Mouse (Mus musculus): ENCODE data around the gene Cbwd1. TPM values are rescaled to one million over a fixed set of nuclear protein-coding genes. Genes with fewer than 3 reads are reported as not detected.

Gene Cbwd1
- polyA plus RNA-seq, 1 experiment from 2014 or later, result 17.8 TPM

GRCm38 (mm10) chr19:24901666-24902065 lies 59.7 kb downstream of the Cbwd1 start:
- 12% methylated on average over 3 of the region's 3 CpGs for WGBS

GRCm38 (mm10) chr19:24900581-24901220 lies 60.7 kb downstream of the Cbwd1 start, which contains the start of gene Foxd4:
Foxd4 (minus strand) TSS chr19:24901197.
- 2% methylated on average over 27 of the region's 27 CpGs for WGBS
- Histone ChIP-seq H3K4me1 (peaks cover 23% of the 10 kb centered on the region), H3K4me2 (peak within 1 kb of the TSS; percentile 69), H3K36me3 (no peaks in the 10 kb centered on the region), H3K27me3 (replicated peaks) (peaks cover 65% of the 10 kb centered on the region), H3K4me3 (replicated peaks) (peak within 1 kb of the TSS; percentile 37), H3K9me3 (no peaks in the 10 kb centered on the region), H3K27ac (no peak within 1 kb of the TSS), H3K9ac (no peak within 1 kb of the TSS)
- ATAC-seq (ENCODE audit: insufficient read depth, low FRiP score, low read depth), result no peak

More at GRCm38 (mm10) chr19:24901666-24902065, 59.7 kb downstream of the Cbwd1 start:
- no peaks in the 10 kb centered on the region for H3K9me3 ChIP-seq
- no peak overlapping the region for H3K9ac ChIP-seq
- H3K4me3 ChIP-seq (replicated peaks), result no peak overlapping the region
- no peak overlapping the region for H3K4me2 ChIP-seq
- no peak for ATAC-seq (ENCODE audit: insufficient read depth, low FRiP score, low read depth)
- no peaks in the 10 kb centered on the region for H3K36me3 ChIP-seq
- H3K4me1 ChIP-seq, result peaks cover 23% of the 10 kb centered on the region
- no peak overlapping the region for H3K27ac ChIP-seq
- peaks cover 60% of the 10 kb centered on the region for H3K27me3 ChIP-seq (replicated peaks)

GRCm38 (mm10) chr19:24899578-24900544 lies 61.5 kb downstream of the Cbwd1 start:
- under 1% methylated on average over 83 of the region's 84 CpGs for WGBS
- Histone ChIP-seq H3K27me3 (replicated peaks) (peaks cover 73% of the 10 kb centered on the region), H3K4me3 (replicated peaks) (peak overlapping the region; percentile 37), H3K36me3 (no peaks in the 10 kb centered on the region), H3K9ac (no peak overlapping the region), H3K27ac (no peak overlapping the region), H3K9me3 (no peaks in the 10 kb centered on the region), H3K4me2 (peak overlapping the region; percentile 69), H3K4me1 (peaks cover 23% of the 10 kb centered on the region)
- ATAC-seq (ENCODE audit: insufficient read depth, low FRiP score, low read depth), result 0 out of 2 replicates have a peak, but pooled peaks have one; percentile 27

GRCm38 (mm10) chr19:24898737-24899577 lies 62.5 kb downstream of the Cbwd1 start:
- H3K4me2 ChIP-seq, result peak overlapping the region; percentile 69
- peaks cover 73% of the 10 kb centered on the region for H3K27me3 ChIP-seq (replicated peaks)
- peaks cover 23% of the 10 kb centered on the region for H3K4me1 ChIP-seq
- H3K36me3 ChIP-seq, result no peaks in the 10 kb centered on the region
- no peaks in the 10 kb centered on the region for H3K9me3 ChIP-seq
- H3K4me3 ChIP-seq (replicated peaks), result peak overlapping the region; percentile 37
- ATAC-seq (ENCODE audit: insufficient read depth, low FRiP score, low read depth), result no peak
- no peak overlapping the region for H3K9ac ChIP-seq
- WGBS, result 4% methylated on average over 34 of the region's 34 CpGs
- H3K27ac ChIP-seq, result no peak overlapping the region

- 3% methylated on average over 20 of the region's 20 CpGs for WGBS
- no peak overlapping the region for H3K27ac ChIP-seq
- H3K9ac ChIP-seq, result no peak overlapping the region
- no peak for ATAC-seq (ENCODE audit: insufficient read depth, low FRiP score, low read depth)
- H3K4me1 ChIP-seq, result peaks cover 23% of the 10 kb centered on the region
- peak overlapping the region; percentile 21; the same call in 1 of the 2 replicates for H3K4me3 ChIP-seq (replicated peaks)
- no peaks in the 10 kb centered on the region for H3K9me3 ChIP-seq
- H3K36me3 ChIP-seq, result no peaks in the 10 kb centered on the region
- H3K4me2 ChIP-seq, result no peak overlapping the region
- peaks cover 70% of the 10 kb centered on the region for H3K27me3 ChIP-seq (replicated peaks)
Observed at GRCm38 (mm10) chr19:24897896-24898736, 63.3 kb downstream of the Cbwd1 start.

GRCm38 (mm10) chr19:24897006-24897895 lies 64.2 kb downstream of the Cbwd1 start:
- 2% methylated on average over 57 of the region's 57 CpGs for WGBS
- peak overlapping the region; percentile 38 for H3K4me2 ChIP-seq
- no peak overlapping the region for H3K27ac ChIP-seq
- H3K4me3 ChIP-seq (replicated peaks), result peak overlapping the region; percentile 21; the same call in 1 of the 2 replicates
- no peak for ATAC-seq (ENCODE audit: insufficient read depth, low FRiP score, low read depth)
- peaks cover 62% of the 10 kb centered on the region for H3K27me3 ChIP-seq (replicated peaks)
- no peak overlapping the region for H3K9ac ChIP-seq
- no peaks in the 10 kb centered on the region for H3K36me3 ChIP-seq
- peaks cover 23% of the 10 kb centered on the region for H3K4me1 ChIP-seq
- no peaks in the 10 kb centered on the region for H3K9me3 ChIP-seq

GRCm38 (mm10) chr19:24896536-24896935 lies 64.9 kb downstream of the Cbwd1 start:
- Histone ChIP-seq H3K4me1 (peaks cover 23% of the 10 kb centered on the region), H3K4me3 (replicated peaks) (no peak overlapping the region), H3K9ac (no peak overlapping the region), H3K9me3 (no peaks in the 10 kb centered on the region), H3K36me3 (no peaks in the 10 kb centered on the region), H3K4me2 (no peak overlapping the region), H3K27me3 (replicated peaks) (peaks cover 55% of the 10 kb centered on the region), H3K27ac (no peak overlapping the region)
- ATAC-seq (ENCODE audit: insufficient read depth, low FRiP score, low read depth), result no peak
- WGBS, result 17% methylated on average over 4 of the region's 4 CpGs

- Histone ChIP-seq H3K27me3 (replicated peaks) (no peaks in the 10 kb centered on the region), H3K9ac (no peak overlapping the region), H3K27ac (no peak overlapping the region), H3K9me3 (no peaks in the 10 kb centered on the region), H3K4me1 (no peaks in the 10 kb centered on the region), H3K4me2 (no peak overlapping the region), H3K36me3 (no peaks in the 10 kb centered on the region), H3K4me3 (replicated peaks) (no peak overlapping the region)
- 74% methylated on average over 3 of the region's 3 CpGs for WGBS
- no peak for ATAC-seq (ENCODE audit: insufficient read depth, low FRiP score, low read depth)
Observed at GRCm38 (mm10) chr19:24886888-24887287, 74.5 kb downstream of the Cbwd1 start.

- Histone ChIP-seq H3K4me3 (replicated peaks) (no peak overlapping the region), H3K27ac (no peak overlapping the region), H3K27me3 (replicated peaks) (no peaks in the 10 kb centered on the region), H3K9ac (no peak overlapping the region), H3K9me3 (no peaks in the 10 kb centered on the region), H3K4me1 (no peaks in the 10 kb centered on the region), H3K4me2 (no peak overlapping the region), H3K36me3 (no peaks in the 10 kb centered on the region)
- ATAC-seq (ENCODE audit: insufficient read depth, low FRiP score, low read depth), result no peak
- WGBS, result 8% methylated on average over 5 of the region's 5 CpGs
Observed at GRCm38 (mm10) chr19:24885504-24885903, 75.9 kb downstream of the Cbwd1 start.

GRCm38 (mm10) chr19:24881237-24881636 lies 80.2 kb downstream of the Cbwd1 start:
- Histone ChIP-seq H3K4me2 (no peak overlapping the region), H3K4me3 (replicated peaks) (no peak overlapping the region), H3K9me3 (no peaks in the 10 kb centered on the region), H3K27me3 (replicated peaks) (no peaks in the 10 kb centered on the region), H3K27ac (no peak overlapping the region), H3K36me3 (no peaks in the 10 kb centered on the region), H3K9ac (no peak overlapping the region), H3K4me1 (no peaks in the 10 kb centered on the region)
- WGBS, result 41% methylated on average over 4 of the region's 4 CpGs
- ATAC-seq (ENCODE audit: insufficient read depth, low FRiP score, low read depth), result no peak

Measured in stomach, embryonic 15.5 days (tissue).